Mouse (Mus musculus) adrenal gland, adult (tissue): Measurements from ENCODE around the gene Ndrg3.

Experiments
- DNase-seq, 2 experiments: peaks; one replicate each; pipeline ENCODE4 v3.0.0; 2022 to 2023; ENCODE audit warnings: low spot score in 1 of 2; ENCODE audit not compliant: inconsistent age in 2 of 2

Ndrg3 gene

GRCm38 (mm10) chr2:157002321-157002720, 10.5 kb upstream of the Ndrg3 start:
- DNase-seq, result no peak

GRCm38 (mm10) chr2:156998263-156998662, 6.4 kb upstream of the Ndrg3 start:
- DNase-seq, result no peak

GRCm38 (mm10) chr2:156996576-156996975, 4.7 kb upstream of the Ndrg3 start:
- DNase-seq, result peak; percentile 51 to 66

- DNase-seq, result no peak
Observed at GRCm38 (mm10) chr2:156990727-156991431, 977 bp downstream of the Ndrg3 start.

- no peak for DNase-seq
Observed at GRCm38 (mm10) chr2:156987316-156987715, 4.5 kb downstream of the Ndrg3 start.

GRCm38 (mm10) chr2:156982864-156983263, 9.0 kb downstream of the Ndrg3 start:
- DNase-seq, result no peak

GRCm38 (mm10) chr2:156981291-156981690, 10.6 kb downstream of the Ndrg3 start:
- no peak for DNase-seq

- DNase-seq, result no peak
Observed at GRCm38 (mm10) chr2:156980059-156980458, 11.8 kb downstream of the Ndrg3 start.

- no peak for DNase-seq
Observed at GRCm38 (mm10) chr2:156976711-156977110, 15.1 kb downstream of the Ndrg3 start.

GRCm38 (mm10) chr2:156974967-156975366, 16.9 kb downstream of the Ndrg3 start:
- no peak for DNase-seq

GRCm38 (mm10) chr2:156973316-156974100, 18.3 kb downstream of the Ndrg3 start:
- DNase-seq, result no peak

- DNase-seq, result no peak
Observed at GRCm38 (mm10) chr2:156970253-156970652, 21.6 kb downstream of the Ndrg3 start.

GRCm38 (mm10) chr2:156968501-156968900, 23.4 kb downstream of the Ndrg3 start:
- no peak for DNase-seq

- DNase-seq, result no peak
Observed at GRCm38 (mm10) chr2:156967388-156967787, 24.5 kb downstream of the Ndrg3 start.

GRCm38 (mm10) chr2:156963891-156964290, 28.0 kb downstream of the Ndrg3 start:
- peak; percentile 36 to 63 for DNase-seq

- no peak for DNase-seq
Observed at GRCm38 (mm10) chr2:156958496-156959252, 33.2 kb downstream of the Ndrg3 start.

GRCm38 (mm10) chr2:156957035-156957434, 34.8 kb downstream of the Ndrg3 start:
- DNase-seq, result no peak

- DNase-seq, result no peak
Observed at GRCm38 (mm10) chr2:156956306-156956705, 35.5 kb downstream of the Ndrg3 start.

GRCm38 (mm10) chr2:156954463-156954862, 37.4 kb downstream of the Ndrg3 start:
- DNase-seq, result no peak

GRCm38 (mm10) chr2:156951301-156952094, 40.4 kb downstream of the Ndrg3 start:
- DNase-seq, result no peak

- DNase-seq, result no peak
Observed at GRCm38 (mm10) chr2:156950816-156951215, 41.0 kb downstream of the Ndrg3 start.
